Mouse (Mus musculus) cerebellum, adult 11-12 months (tissue): ENCODE measurements around the gene Clcn6.
"Not testable (repeated sequence)": the region's sequence is repeated elsewhere in the genome, so short reads cannot be mapped to it uniquely, and the experiment has no call there.

Source experiments
- DNase-seq: peaks from one replicate; pipeline ENCODE4 v3.0.0; 2022

Gene Clcn6

GRCm38 (mm10) chr4:148065702-148066400 is 27.2 kb upstream of the Clcn6 start:
- DNase-seq, result no peak

- DNase-seq, result no peak
Observed at GRCm38 (mm10) chr4:148061086-148061480, 22.5 kb upstream of the Clcn6 start.

GRCm38 (mm10) chr4:148060120-148061085 is 21.8 kb upstream of the Clcn6 start:
- no peak for DNase-seq

DNA sequence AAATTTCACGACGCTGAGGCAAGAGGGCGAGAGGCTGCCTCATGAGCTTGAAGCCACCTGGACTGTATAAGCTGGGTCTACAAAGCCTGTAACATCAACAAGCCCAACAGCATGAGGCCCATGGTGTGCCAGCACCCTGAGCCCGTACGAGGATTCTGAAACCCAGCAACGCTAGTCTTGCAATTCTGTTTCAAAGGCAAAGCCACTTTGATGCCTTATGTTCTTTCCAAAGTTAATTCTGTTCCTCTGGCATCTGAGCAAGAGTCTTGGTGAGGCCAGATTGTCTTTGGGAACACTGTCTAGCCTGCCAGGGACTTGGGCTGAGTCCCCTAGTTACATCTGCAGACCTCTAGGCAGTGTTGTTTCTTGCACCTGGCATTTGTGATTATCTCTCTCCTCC is 20.4 kb upstream of the Clcn6 start:
- DNase-seq, result no peak

GRCm38 (mm10) chr4:148058218-148058819 is 19.7 kb upstream of the Clcn6 start:
- DNase-seq, result no peak

- no peak for DNase-seq
Observed at GRCm38 (mm10) chr4:148057661-148058209, 19.1 kb upstream of the Clcn6 start.

- DNase-seq, result no peak
Observed at GRCm38 (mm10) chr4:148056801-148057200, 18.2 kb upstream of the Clcn6 start.

DNA sequence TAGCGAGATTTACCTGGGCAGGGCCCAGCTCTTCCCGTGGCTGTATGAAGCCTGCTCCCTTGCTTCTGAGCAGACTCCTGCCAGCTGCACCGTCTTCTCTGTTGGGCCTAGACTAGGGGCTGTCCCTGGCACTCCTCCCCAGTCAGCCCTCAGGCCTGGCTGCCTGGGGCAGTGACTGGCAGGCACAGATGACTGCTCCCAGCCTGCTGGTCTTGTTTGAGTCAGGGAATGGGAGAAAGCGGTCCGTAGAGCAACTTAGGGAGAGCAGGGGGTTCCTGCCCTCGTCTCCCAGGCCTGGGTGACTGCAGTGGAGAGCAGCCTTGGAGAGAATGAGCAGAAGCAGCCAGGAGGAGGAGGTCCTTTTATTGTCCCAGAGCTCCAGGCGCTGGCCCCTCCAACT is 17.6 kb upstream of the Clcn6 start:
- DNase-seq, result no peak

GRCm38 (mm10) chr4:148054961-148055695 is 16.5 kb upstream of the Clcn6 start:
- DNase-seq, result peak; percentile 82

DNA sequence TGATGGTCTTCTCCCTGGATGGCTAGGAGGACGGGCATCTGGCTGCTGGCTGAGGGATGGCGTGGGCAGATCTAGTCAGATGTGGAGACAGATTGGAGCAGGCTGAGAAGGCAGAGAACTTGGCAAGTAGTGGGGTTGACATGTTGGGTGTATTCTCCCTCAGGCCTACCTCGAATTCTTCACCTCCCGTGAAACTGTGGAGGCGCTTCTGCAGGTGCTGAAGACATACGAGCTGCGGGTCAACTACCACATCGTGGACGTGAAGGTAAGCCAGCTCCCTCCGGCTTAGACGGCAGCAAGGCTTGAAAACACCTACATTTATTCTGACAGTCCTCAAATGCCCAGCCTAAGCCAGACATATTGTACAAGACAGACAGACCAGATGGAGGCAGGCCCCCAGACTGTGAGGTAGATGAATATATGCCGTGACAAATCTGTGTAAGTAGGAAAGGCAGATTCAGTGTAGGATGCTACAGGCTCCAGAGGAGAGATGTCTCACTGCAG is 14.8 kb upstream of the Clcn6 start:
- DNase-seq, result no peak

GRCm38 (mm10) chr4:148052976-148053375 is 14.4 kb upstream of the Clcn6 start:
- DNase-seq, result no peak

GRCm38 (mm10) chr4:148051886-148052285 is 13.3 kb upstream of the Clcn6 start:
- no peak for DNase-seq

GRCm38 (mm10) chr4:148051046-148051776 is 12.6 kb upstream of the Clcn6 start:
- DNase-seq, result no peak

DNA sequence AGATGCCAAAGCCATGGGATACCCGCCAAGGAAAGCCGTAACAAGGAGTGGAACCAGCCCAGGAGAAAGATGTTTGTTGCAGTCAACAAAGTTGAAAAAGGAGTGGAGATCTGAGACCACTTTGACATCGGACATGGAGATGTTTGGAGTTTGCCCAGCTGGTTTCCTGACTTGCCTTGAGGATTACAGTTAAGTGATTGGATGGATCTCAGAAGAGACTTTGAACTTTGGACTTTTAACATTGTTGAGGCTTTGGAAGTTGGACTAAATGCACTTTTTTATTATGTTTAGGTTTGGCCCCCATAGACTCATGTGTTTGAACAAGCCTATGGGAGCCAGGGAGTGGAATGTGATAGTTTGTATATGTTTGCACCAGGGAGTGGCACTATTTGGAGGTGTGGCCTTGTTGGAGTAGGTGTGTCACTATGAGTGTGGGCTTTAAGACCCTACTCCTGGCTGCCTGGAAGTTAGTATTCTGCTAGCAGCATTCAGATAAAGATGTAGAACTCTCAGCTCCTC is 11.8 kb upstream of the Clcn6 start:
- not testable (repeated sequence) for DNase-seq

- DNase-seq, result no peak
Observed at GRCm38 (mm10) chr4:148046450-148047031, 7.9 kb upstream of the Clcn6 start.

DNA sequence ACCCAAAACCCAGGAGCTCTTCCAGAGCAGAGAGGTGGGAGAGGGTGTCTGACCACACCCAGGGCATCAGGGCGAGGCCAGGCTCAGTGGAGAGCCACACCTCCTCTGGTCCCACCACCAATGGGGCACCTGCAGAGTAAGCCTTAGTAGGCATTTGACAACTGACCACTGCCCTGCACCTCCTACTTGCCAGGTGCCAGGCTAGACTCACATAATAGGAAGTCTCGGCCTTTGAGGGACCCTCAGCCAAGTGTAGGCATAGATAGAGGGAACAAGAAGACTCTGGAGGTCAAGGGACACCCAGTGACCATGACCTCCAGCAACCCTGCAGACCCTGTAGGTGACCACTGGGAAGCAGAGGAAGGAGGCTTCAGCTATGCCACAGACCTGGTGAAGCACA is 5.5 kb upstream of the Clcn6 start:
- no peak for DNase-seq

GRCm38 (mm10) chr4:148043327-148043726 is 4.7 kb upstream of the Clcn6 start:
- DNase-seq, result peak; percentile 65

- DNase-seq, result no peak
Observed at GRCm38 (mm10) chr4:148041611-148042191, 3.1 kb upstream of the Clcn6 start.

GRCm38 (mm10) chr4:148040933-148041610 is 2.5 kb upstream of the Clcn6 start:
- peak; percentile 82 for DNase-seq
